Mouse (Mus musculus): ENCODE results near the gene Klhl5. TPM values are rescaled to one million over a fixed set of nuclear protein-coding genes. Genes with fewer than 3 reads are reported as not detected.

Klhl5 gene
- polyA plus RNA-seq, 1 experiment, result 36.0 TPM

DNA sequence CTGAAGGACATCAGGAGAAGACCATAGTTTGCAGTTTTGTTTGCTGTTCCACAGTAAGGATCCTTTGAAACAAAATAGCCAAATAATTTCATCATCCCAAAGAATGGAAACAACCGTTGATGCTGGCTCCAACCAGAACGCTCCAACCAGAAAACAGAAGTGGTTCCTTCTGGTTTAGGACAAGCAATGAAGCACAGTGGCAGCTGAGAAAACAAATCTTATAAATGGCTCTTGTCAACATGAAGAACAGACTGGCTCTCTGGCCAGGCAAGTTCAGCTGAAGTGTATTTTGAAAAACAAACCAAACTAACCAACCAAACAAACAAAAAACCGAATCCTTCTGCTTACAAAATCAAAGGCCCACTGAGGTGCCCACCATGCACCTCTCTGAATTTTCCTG, 17.6 kb upstream of the Klhl5 start:
- no peak for DNase-seq
- TF ChIP-seq POLR2A (IDR thresholded peaks at IDR 0.05; ENCODE audit: borderline replicate concordance, insufficient read depth, low read length), result no peak
- TF ChIP-seq CTCF (IDR thresholded peaks at IDR 0.05; ENCODE audit: borderline replicate concordance, insufficient read depth, low read depth, low read length), result no peak
- Histone ChIP-seq H3K4me1 (ENCODE audit: control insufficient read depth, insufficient read depth, low read length) (peaks cover 8% of the 10 kb centered on the region; the same call in 1 of the 2 replicates), H3K4me3 (replicated peaks; ENCODE audit: insufficient read depth, low read depth, low read length) (no peak overlapping the region), H3K27ac (ENCODE audit: insufficient read depth, low read length) (no peak overlapping the region), H3K27me3 (ENCODE audit: control insufficient read depth, insufficient read depth, low read length) (no peaks in the 10 kb centered on the region)
- WGBS, result 85% methylated on average over 3 of the region's 3 CpGs

DNA sequence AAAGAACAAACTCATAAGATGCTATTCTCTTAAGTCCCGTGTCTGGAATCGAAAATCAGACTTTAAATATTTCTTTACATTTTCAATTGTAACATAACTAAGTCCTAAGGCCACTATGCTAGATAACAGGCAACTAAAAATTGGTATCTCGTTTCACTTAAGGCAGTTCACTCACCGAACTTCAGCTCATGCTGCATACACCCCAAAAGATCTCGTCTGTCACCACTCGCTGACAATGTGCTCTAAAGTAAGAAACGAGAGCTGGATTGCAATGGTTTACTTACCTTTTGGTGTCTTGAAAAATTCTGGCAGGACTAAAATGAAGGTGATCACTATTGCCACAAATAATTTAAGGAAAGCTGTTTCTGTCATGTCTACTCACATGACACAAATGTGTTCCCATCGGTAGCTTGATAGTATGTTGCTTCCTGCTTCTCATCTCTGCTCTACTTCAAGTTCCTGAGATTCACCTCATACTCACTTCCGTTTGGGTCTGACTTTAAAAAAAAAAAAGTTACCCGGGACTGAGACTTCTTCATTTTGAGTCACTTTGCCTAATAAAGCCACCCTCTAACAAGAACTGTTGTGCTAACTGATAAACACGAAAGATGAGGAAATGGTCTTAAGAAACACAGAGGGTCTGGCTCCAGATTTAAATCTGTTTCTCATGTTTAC, 16.0 kb upstream of the Klhl5 start:
- Histone ChIP-seq H3K4me3 (replicated peaks; ENCODE audit: insufficient read depth, low read depth, low read length) (no peak overlapping the region), H3K4me1 (ENCODE audit: control insufficient read depth, insufficient read depth, low read length) (peaks cover 8% of the 10 kb centered on the region; the same call in 1 of the 2 replicates), H3K27ac (ENCODE audit: insufficient read depth, low read length) (no peak overlapping the region), H3K27me3 (ENCODE audit: control insufficient read depth, insufficient read depth, low read length) (no peaks in the 10 kb centered on the region)
- no peak for TF ChIP-seq CTCF (IDR thresholded peaks at IDR 0.05; ENCODE audit: borderline replicate concordance, insufficient read depth, low read depth, low read length)
- TF ChIP-seq POLR2A (IDR thresholded peaks at IDR 0.05; ENCODE audit: borderline replicate concordance, insufficient read depth, low read length), result no peak
- no peak for DNase-seq
- WGBS, result 93% methylated on average over 11 of the region's 11 CpGs

DNA sequence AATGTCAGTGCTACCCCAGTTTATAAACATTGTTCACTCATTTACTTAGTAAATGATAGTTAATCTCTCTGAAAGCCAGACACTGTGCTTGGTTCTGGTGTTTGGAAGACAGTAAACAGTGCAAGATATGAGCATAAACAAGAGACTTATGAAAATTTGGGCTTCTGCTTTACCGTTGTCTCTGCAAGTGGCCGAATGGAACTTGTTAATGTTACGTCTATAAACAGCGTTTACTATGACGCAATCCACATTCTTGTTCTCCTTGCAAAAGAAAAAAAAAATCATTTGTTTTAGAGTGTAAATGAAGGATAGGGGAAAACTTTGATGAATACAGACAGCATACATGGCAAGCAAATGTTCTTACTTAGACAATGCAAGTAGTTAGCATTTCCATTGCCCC, 15.4 kb upstream of the Klhl5 start, which contains the start of gene Tmem156:
Gene Tmem156 (minus strand): TSS at position 212 of the 400 bp plus-strand sequence.
- H3K4me1 ChIP-seq (ENCODE audit: control insufficient read depth, insufficient read depth, low read length), result peaks cover 8% of the 10 kb centered on the region; the same call in 1 of the 2 replicates
- WGBS, result 95% methylated on average over 5 of the region's 5 CpGs
- no peak within 1 kb of the TSS for H3K4me3 ChIP-seq (replicated peaks; ENCODE audit: insufficient read depth, low read depth, low read length)
- H3K27ac ChIP-seq (ENCODE audit: insufficient read depth, low read length), result no peak within 1 kb of the TSS
- DNase-seq, result no peak
- TF ChIP-seq CTCF (IDR thresholded peaks at IDR 0.05; ENCODE audit: borderline replicate concordance, insufficient read depth, low read depth, low read length) (no peak), POLR2A (IDR thresholded peaks at IDR 0.05; ENCODE audit: borderline replicate concordance, insufficient read depth, low read length) (no peak)
- H3K27me3 ChIP-seq (ENCODE audit: control insufficient read depth, insufficient read depth, low read length), result no peaks in the 10 kb centered on the region

- peak; percentile 78 to 91 for DNase-seq
- no peak for TF ChIP-seq CTCF (IDR thresholded peaks at IDR 0.05; ENCODE audit: borderline replicate concordance, insufficient read depth, low read depth, low read length)
- no peak for TF ChIP-seq POLR2A (IDR thresholded peaks at IDR 0.05; ENCODE audit: borderline replicate concordance, insufficient read depth, low read length)
Measured at GRCm38 (mm10) chr5:65093769-65094168, 13.6 kb upstream of the Klhl5 start.

DNA sequence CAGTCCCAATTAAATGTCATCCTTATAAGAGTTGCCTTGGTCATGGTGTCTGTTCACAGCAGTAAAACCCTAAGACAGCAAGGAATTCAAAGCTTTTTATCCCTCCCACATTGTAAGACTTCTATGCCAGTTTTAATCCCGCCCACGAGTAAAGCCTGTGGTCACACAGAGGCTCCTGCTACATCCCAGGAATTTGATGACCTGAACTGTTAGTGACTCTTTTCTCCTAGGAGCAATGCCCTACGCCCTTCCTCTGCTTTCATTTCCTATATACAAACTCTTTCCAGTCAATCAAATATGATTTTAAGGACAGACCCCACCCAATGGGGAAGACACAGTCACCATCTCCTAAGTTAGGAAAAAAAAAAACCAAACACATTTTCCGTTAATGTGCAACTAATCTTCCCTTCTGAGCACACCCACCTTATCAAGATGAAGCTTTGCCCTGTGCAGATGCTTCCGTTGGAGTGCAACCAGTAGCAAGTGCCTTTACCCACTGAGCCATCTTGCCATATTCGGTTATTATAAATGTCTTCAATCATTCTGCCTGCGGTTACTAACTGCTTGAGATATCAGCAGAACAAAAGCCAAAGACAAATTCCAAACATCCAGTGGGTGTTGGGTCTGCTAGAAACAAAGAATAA, 12.3 kb upstream of the Klhl5 start:
- Histone ChIP-seq H3K4me1 (ENCODE audit: control insufficient read depth, insufficient read depth, low read length) (peaks cover 8% of the 10 kb centered on the region; the same call in 1 of the 2 replicates), H3K27ac (ENCODE audit: insufficient read depth, low read length) (no peak overlapping the region), H3K4me3 (replicated peaks; ENCODE audit: insufficient read depth, low read depth, low read length) (no peak overlapping the region), H3K27me3 (ENCODE audit: control insufficient read depth, insufficient read depth, low read length) (no peaks in the 10 kb centered on the region)
- no peak for TF ChIP-seq POLR2A (IDR thresholded peaks at IDR 0.05; ENCODE audit: borderline replicate concordance, insufficient read depth, low read length)
- no peak for TF ChIP-seq CTCF (IDR thresholded peaks at IDR 0.05; ENCODE audit: borderline replicate concordance, insufficient read depth, low read depth, low read length)
- WGBS, result 94% methylated on average over 7 of the region's 7 CpGs
- DNase-seq, result no peak

More at GRCm38 (mm10) chr5:65093769-65094168, 13.6 kb upstream of the Klhl5 start:
- no peaks in the 10 kb centered on the region for H3K27me3 ChIP-seq (ENCODE audit: control insufficient read depth, insufficient read depth, low read length)
- H3K27ac ChIP-seq (ENCODE audit: insufficient read depth, low read length), result no peak overlapping the region
- H3K4me1 ChIP-seq (ENCODE audit: control insufficient read depth, insufficient read depth, low read length), result peaks cover 8% of the 10 kb centered on the region; the same call in 1 of the 2 replicates
- no peak overlapping the region for H3K4me3 ChIP-seq (replicated peaks; ENCODE audit: insufficient read depth, low read depth, low read length)

DNA sequence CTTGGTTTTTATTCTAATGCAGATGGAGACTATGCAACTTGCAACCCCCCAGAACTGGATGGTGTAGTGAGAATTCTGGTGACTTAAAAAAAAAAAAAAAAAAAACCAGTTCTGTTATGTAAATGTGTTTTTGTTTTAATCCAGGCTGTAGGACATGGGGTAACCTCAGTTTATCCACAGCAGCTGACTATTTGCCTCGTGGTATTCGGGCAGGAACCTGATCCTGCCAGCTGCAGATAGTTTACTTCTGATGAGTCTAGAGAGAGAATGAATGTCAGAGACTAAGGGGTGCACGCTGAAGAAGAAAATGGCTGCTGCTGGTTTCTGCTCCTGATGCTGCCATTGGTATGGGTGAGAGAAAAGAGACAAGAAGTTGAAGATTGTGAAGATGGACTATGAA, 11.3 kb upstream of the Klhl5 start:
- H3K27me3 ChIP-seq (ENCODE audit: control insufficient read depth, insufficient read depth, low read length), result no peaks in the 10 kb centered on the region
- H3K4me3 ChIP-seq (replicated peaks; ENCODE audit: insufficient read depth, low read depth, low read length), result no peak overlapping the region
- no peak for TF ChIP-seq CTCF (IDR thresholded peaks at IDR 0.05; ENCODE audit: borderline replicate concordance, insufficient read depth, low read depth, low read length)
- no peak for TF ChIP-seq POLR2A (IDR thresholded peaks at IDR 0.05; ENCODE audit: borderline replicate concordance, insufficient read depth, low read length)
- H3K4me1 ChIP-seq (ENCODE audit: control insufficient read depth, insufficient read depth, low read length), result peaks cover 8% of the 10 kb centered on the region; the same call in 1 of the 2 replicates
- DNase-seq, result no peak
- H3K27ac ChIP-seq (ENCODE audit: insufficient read depth, low read length), result no peak overlapping the region
- WGBS, result 96% methylated on average over 3 of the region's 3 CpGs

DNA sequence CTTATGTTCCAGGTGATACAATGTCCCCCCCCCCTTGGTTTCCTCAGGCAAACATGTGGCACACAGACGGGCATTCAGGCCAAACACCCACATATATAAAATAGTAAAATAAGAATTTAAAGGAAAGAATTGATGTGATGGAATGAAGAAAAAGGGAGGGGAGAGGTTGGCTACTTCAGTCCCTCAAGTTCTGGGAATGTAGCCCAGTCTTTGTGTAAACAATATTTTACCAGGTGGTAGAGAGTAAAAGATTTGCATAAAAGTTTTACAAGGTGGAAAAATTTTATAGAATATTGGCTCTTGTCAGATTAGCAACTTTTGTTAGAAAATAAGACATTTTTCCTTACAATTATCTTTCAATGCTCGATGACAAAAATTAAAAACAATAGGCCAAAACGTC, 10.5 kb upstream of the Klhl5 start:
- H3K4me1 ChIP-seq (ENCODE audit: control insufficient read depth, insufficient read depth, low read length), result peaks cover 8% of the 10 kb centered on the region; the same call in 1 of the 2 replicates
- no peaks in the 10 kb centered on the region for H3K27me3 ChIP-seq (ENCODE audit: control insufficient read depth, insufficient read depth, low read length)
- H3K4me3 ChIP-seq (replicated peaks; ENCODE audit: insufficient read depth, low read depth, low read length), result no peak overlapping the region
- no peak overlapping the region for H3K27ac ChIP-seq (ENCODE audit: insufficient read depth, low read length)
- DNase-seq, result no peak
- no peak for TF ChIP-seq POLR2A (IDR thresholded peaks at IDR 0.05; ENCODE audit: borderline replicate concordance, insufficient read depth, low read length)
- 88% methylated on average over 3 of the region's 3 CpGs for WGBS

- TF ChIP-seq POLR2A (IDR thresholded peaks at IDR 0.05; ENCODE audit: borderline replicate concordance, insufficient read depth, low read length) (no peak), CTCF (IDR thresholded peaks at IDR 0.05; ENCODE audit: borderline replicate concordance, insufficient read depth, low read depth, low read length) (no peak)
- Histone ChIP-seq H3K4me1 (ENCODE audit: control insufficient read depth, insufficient read depth, low read length) (peaks cover 8% of the 10 kb centered on the region; the same call in 1 of the 2 replicates), H3K27ac (ENCODE audit: insufficient read depth, low read length) (no peak overlapping the region), H3K4me3 (replicated peaks; ENCODE audit: insufficient read depth, low read depth, low read length) (no peak overlapping the region), H3K27me3 (ENCODE audit: control insufficient read depth, insufficient read depth, low read length) (no peaks in the 10 kb centered on the region)
- WGBS, result 81% methylated on average over 5 of the region's 5 CpGs
- DNase-seq, result no peak
Measured at GRCm38 (mm10) chr5:65097457-65097856, 9.9 kb upstream of the Klhl5 start.

Data from cerebellum, adult 2 months (tissue).